Mouse (Mus musculus) cerebellum, adult 11-12 months (tissue): ENCODE data around the gene Camsap1.

ENCODE experiments used
- DNase-seq: peaks from one replicate; pipeline ENCODE4 v3.0.0; 2022

Camsap1 gene

DNA sequence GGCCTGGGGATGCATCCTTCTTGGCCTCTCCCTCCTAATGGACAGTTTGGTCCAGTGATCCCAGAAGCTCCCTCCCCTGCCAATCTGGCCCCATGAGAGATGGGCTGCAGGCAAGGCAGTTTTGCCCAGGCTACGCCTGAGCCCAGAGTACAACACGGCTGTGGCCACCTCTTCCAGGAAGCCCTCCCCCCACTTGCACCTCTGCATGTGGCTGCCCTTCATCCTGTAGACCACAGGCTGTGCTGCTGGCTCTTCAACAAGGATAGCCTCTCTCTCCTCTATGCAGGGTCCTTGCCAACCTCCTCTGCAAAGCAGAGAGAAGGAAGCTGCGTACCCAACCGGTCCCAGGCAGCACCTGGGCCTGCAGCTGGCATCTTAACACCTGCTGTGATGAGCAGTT is 104.0 kb downstream of the Camsap1 start:
- peak; percentile 73 for DNase-seq

DNA sequence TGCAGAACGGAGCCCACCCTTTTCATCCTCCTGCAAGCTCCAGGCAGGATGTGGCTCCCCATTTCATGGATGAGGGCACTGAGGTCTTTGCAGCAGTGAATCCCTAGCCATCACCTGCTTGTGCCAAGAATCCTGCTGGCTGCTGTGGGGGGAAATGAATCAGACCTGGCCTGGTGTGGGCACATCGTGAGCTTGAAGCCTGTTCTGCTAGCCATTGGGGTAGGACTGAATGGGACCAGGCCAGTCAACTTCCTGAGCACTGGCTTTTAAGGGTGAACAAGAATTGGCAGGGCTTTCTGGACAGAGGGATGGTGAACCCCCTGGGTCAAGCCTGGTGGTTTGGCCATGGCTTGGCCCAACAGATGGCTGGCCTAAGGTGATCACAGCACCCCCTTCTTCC is 104.6 kb downstream of the Camsap1 start:
- peak; percentile 86 for DNase-seq

DNA sequence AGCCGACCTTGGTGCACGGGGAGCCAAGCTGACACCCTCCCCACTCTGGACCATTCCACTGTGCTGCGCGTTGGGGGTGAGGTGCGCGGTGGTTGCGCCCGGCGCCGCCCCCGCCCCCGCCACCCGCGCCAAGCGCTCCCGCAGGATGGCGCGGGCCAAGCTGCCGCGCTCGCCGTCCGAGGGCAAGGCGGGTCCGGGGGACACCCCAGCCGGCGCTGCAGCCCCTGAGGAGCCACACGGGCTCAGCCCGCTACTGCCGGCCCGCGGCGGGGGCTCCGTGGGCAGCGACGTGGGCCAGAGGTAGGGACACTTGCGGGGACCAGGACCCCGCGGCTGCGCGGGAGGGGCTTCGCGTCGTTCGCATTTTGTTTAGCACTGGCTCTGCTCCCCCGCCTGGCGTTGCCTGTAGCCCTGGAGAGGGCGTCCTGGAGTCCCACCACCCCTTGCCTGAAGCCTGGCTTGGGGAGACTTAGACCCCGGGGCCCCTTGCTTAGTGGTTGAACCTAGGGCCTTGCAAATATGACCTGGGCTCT is 105.3 kb downstream of the Camsap1 start:
- peak; percentile 88 for DNase-seq

DNA sequence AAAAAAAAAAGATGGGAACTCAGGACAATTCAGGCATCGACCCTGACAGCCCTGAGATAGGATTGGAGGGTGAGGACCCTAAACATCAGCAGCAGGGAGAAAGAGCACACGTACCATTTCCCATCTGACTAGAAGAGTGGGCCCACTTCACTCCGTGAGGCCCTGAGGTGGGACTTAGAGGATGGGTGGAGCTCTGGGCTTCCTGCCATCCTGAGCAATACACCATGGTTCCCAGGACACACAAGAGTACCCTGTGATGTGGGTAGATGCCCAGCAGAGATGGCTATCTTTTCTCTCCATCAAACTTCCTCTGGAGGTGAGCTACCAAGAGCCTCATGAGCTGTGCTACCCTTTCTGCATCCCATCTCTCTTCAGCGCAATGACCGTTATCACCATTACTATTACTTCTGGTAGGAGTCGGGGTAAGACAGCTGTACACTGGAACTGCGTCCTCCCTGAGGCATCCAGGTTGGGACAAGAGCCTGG is 105.8 kb downstream of the Camsap1 start:
- no peak for DNase-seq
